Mouse (Mus musculus) retina, postnatal 1 day (tissue): ENCODE data around the gene Vmn1r130.
"Not testable (repeated sequence)": the region's sequence is repeated elsewhere in the genome, so short reads cannot be mapped to it uniquely, and the experiment has no call there.

Source experiments
- DNase-seq: peaks from one replicate; pipeline ENCODE4 v3.0.0-alpha.2; 2012

The Vmn1r130 gene

DNA sequence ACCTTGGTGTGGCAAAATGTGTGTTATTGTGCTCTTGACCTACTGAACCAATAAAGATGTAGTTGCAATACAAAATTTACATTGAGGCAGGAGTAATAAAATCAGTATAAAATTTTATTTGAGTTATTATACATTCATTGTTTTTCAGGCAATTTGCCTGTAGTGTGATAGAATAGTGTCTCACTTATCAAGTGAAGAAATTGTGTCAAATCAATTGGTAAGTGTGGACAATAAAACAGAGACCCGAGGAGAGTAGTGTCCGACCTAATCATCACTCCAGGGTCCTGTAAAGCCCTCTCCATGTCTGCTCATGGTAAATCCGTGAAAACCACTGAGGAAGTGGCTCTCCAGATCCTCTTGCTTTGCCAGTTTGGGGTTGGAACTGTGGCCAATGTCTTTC, at the start of gene Vmn1r130:
Gene Vmn1r130, plus strand, starts transcription at position 301 of the 400 bp plus-strand sequence.
- not testable (repeated sequence) for DNase-seq

DNA sequence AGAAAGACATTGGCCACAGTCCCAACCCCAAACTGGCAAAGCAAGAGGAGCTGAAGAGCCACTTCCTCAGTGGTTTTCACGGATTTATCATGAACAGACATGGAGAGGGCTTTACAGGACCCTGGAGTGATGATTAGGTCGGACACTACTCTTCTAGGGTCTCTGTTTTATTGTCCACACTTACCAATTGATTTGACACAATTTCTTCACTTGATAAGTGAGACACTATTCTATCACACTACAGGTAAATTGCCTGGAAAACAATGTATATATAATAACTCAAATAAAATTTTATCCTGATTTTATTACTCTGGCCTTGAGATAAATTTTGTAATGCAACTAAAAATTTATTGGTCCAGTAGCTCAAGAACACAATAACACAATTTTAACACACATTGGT, 34.4 kb downstream of the Vmn1r130 start, which contains the start of gene Vmn1r131:
Gene Vmn1r131, minus strand, starts transcription at position 101 of the 400 bp plus-strand sequence.
- DNase-seq, result not testable (repeated sequence)
